Mouse (Mus musculus) monocyte, adult 5-6 weeks (primary cell): Measurements from ENCODE around the gene Fv1. TPM values are rescaled to one million over a fixed set of nuclear protein-coding genes. Genes with fewer than 3 reads are reported as not detected.
"Not testable (repeated sequence)": the region's sequence is repeated elsewhere in the genome, so short reads cannot be mapped to it uniquely, and the experiment has no call there.

Experiments used
- ATAC-seq: fragments of 153-309, 156-312 bp; replicated peaks from 2 replicates; pipeline ENCODE4 v1.8.0; 2017; ENCODE audit warnings: mild to moderate bottlenecking; ENCODE audit not compliant: low TSS enrichment, insufficient number of reproducible peaks, severe bottlenecking, poor library complexity, low FRiP score
- total RNA-seq: library from RNA; stranded (forward); fragments of 200-1000, 200-491, 200-594 nt; gene quantifications from 3 replicates; pipeline ENCODE4 v1.2.3, GENCODE M21; 2017

Gene Fv1
- 7.9 to 21.2 TPM (median 15.1 TPM) in 3 replicates for total RNA-seq

DNA sequence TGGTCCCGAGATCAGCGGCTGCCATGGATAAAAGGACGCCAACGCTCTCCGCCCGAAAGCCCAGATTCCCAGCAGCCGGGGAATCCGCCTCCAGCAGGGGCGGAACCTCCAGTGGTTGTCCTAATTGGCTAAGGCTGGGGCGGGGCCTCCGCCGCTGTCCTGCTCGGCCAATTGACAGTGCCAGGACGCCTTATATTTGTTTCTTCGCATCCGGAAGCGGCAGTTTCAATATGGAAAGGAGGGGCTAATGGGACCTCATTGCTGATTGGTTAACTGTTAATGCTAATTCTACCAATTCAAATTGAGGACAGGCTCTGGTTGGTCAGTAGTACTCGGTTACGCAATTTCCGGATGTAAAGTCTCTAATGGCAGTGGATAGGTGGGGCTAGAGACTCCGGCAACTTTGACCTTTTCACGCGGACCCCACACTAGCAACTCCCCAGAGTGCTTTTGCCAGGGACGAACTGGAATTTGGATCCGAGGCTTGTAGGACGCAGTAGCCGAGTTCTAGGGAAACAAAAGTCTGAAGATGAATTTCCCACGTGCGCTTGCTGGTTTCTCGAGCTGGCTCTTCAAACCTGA lies at the start of gene Fv1, which contains the start of gene Miip:
Fv1 (plus strand) TSS at position 530 of the 582 bp plus-strand sequence.
Miip (minus strand) TSS at position 367 of the 582 bp plus-strand sequence.
- peak; percentile 97 for ATAC-seq

DNA sequence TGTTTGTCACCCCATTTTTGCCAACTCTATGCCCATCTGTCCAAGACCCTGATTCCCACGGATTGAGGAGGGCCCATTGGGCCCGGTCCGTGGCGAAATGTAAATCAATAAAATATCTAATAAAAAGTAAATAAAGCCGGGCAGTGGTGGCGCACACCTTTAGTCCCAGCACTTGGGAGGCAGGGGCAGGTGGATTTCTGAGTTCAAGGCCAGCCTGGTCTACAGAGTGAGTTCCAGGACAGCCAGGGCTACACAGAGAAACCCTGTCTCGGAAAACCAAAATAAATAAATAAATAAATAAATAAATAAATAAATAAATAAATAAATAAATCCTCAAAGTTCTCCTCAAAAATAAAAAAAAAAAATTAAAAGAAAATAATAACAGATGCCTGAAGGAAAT lies 49.1 kb upstream of the Fv1 start:
- ATAC-seq = not testable (repeated sequence)

DNA sequence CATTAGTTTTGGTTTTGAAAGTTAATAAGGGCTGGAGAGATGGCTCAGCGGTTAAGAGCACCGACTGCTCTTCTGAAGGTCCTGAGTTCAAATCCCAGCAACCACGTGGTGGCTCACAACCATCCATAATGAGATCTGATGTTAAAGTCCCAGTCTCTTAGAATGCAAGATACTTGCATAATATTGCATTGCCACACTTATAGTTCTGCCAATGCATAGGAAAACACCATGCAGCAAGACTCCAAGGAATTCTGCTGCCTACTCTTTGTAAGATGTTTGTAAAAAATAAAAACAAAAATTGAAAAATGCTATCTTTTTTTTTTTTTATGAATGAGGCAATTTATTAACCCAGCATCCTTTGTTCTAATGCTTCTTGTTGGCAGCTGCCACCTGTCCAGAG lies 47.4 kb upstream of the Fv1 start:
- not testable (repeated sequence) for ATAC-seq

DNA sequence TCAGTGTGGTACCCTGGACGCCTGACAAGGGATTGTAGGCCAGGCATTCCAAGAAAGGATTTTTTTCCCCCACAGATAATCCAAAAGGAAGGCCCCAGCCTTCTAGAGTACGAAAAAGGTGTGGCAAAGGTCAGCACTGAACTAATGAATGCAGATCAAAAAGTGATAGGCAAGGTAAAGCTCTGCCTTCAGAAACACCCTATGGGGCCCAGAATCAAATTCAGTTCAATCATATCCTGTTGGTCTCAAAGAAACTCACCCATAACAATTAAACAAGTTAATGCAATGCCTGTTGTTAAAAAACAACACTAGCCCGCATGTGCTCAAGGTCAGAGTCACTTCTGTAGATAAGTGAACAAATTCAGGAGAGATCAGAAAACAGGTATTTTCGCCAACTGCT lies 44.4 kb upstream of the Fv1 start:
- ATAC-seq = no peak

DNA sequence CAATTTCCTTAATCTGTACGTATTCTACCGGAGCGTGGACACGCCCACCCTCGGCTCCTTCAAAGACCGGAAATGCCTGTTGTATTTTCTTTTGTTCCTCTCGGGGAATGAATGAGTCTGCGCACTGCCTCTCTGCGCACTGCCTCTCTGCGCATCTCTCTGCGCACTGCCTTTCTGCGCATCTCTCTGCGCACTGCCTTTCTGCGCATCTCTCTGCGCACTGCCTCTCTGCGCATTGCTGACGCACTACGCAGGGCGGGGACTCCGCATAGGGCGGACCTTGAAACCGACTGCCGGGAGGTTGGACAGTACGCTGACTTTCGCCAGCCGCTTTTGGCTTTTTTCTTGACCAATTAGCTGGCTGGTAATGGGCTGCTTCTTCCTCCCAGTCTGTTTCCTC lies 29.5 kb upstream of the Fv1 start:
- ATAC-seq = not testable (repeated sequence)

DNA sequence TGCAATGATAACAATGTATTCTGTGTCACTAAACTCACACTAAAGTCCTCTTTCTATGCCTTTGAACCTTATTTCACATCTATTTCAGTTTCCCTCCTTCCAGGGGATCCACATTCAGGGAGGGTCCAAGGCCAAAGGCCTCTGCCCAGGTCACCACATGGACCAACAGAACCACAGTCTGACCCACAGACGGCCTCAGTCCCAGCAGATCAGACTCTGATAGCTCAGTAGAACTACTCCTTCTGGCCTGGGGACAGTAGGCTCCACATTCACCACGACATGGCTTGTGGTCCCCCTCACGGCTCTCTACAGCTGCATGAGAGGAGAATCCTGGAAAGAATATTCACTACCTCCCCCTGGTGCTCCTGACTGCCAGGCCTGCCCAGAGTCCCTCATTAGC lies 25.9 kb upstream of the Fv1 start:
- ATAC-seq = no peak

DNA sequence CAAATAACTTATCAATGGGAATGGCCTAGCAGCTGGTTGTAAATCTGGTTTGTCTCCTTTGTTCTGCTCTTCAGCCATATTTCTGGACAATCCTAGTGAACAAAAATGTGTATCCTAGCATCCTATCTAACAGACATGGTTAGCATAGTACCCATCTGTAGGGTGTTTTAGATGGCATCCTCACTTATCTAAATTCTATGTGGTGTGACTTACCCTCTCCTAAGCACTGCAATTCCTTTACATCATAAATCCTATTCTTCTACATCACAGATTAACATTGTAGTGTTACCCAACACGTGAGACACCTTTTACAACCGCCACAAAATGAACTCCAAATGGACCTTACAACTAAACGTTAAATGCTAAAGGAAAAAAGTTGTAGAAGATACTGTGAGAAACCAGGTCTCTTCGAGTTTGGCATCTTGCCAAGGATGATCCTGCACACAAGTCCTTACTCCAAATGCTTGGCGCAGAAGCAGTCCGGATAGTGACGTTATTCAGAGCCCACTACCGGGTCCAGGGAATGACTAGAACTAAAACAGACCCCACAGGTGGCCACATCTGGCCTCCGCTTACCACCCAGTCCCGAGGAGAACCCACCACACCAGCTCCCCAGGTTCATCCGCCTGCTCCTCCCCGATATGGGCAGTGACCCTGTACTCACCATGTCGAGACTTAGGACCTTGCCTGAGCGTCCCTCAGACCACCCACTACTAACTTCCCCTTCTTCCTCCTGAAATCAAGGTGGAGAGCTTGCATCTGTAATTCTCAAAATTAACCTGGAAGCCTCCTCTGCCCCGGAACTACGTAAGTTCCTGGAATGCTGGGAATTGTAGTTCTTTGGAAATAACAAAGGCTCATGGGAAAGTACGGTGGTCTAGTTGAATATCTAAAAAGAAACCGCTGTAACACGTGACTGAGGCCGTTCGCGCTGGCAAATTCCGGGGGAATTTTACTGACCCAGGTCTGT lies 20.9 kb upstream of the Fv1 start, which contains the start of gene Zfp933:
Zfp933 (minus strand) TSS at position 753 of the 970 bp plus-strand sequence.
- ATAC-seq = peak; percentile 80

DNA sequence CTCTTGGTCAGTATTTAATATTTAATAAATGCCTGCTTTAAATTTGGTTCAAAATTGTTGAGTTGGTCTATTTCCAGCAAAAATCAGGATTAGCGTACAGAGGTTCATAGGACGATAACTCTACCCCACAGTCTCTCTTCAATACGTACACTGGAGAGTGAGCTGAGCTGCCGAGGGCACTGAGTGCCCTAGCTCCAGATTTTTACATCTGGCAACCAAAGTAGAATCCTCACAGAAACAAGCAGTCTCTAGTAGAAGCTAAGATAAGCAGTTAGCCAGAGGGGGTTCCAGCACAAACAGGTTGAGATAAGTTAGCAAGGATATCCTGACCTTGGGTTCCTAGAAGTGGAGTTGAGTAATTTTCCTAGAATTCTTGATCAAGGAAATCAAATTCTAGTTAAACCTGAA lies 20.2 kb upstream of the Fv1 start:
- no peak for ATAC-seq

DNA sequence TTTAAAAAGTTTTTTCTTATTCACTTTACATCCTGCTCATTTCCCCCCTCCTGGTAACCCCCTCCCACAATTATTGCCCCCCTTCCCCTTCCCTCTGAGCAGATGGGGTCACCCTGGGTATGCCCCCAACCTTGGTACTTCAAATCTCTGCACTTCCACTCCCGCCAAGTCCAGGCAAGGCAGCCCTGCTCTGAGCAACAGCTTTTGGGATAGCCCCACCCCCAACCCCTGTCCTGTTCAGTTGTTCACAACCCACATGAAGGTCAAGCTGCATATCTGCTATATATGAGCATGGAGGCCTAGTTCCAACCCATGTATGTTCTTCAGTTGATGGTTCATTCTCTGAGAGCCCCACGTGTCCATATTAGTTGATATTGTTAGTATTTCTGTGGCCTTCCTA lies 18.0 kb upstream of the Fv1 start:
- ATAC-seq = no peak

DNA sequence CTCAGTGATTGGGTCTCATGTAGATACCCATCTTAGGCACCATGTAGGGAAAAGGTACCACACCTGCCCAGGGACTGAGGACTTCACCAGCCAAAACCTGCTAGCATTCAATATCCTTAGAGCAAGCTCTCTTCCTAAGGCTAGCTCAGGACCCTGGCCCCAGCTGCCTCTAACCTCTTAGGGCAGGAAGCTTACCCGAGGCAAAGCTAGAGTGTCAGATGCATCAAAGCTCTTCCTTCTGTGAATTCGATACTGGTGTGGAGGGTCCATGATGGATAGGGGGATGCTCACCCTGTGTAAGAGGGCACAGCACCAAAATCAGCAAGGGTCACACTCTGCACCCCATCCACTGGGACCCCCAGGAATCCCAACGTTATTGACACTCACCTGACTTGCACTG lies 6.7 kb upstream of the Fv1 start:
- ATAC-seq = no peak

DNA sequence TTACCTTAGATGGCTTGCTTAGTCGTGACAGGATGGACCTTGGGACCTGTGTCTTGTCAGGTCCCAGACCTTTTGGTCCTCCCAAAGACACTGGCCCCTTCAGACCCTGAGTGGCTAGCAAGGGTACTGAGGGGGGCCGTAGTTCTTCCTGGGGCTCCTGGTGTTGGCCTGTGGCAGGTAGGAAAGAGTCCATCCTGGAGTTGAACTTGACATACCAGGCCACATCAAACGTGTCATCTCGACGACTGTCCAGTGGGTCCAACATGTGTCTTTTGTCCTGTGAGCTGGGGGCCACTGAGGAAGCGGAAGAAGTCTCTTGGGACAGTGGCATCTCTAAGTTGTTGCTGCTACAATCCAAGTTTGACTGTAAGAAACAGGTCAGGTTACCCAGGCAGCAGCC lies 3.1 kb upstream of the Fv1 start:
- no peak for ATAC-seq

DNA sequence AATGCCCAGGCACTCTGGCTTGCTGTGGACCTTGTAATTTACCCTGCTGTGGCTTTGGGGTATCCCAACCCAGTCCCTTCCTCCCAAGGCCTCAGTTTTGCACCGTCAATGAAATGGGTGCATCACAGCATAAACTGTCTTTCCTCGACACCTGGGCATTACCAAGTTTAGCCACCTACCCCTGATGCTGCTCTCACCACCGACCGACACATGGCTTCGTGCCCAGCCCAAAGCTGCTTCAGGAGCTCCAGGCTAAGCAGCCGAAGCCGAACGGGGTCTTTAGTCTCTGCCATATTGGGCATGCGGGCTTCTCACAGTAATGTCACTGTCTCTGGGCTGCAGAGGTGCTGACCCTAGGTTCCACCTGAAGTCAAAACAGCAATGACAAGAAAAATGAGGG lies 2.7 kb upstream of the Fv1 start:
- no peak for ATAC-seq

DNA sequence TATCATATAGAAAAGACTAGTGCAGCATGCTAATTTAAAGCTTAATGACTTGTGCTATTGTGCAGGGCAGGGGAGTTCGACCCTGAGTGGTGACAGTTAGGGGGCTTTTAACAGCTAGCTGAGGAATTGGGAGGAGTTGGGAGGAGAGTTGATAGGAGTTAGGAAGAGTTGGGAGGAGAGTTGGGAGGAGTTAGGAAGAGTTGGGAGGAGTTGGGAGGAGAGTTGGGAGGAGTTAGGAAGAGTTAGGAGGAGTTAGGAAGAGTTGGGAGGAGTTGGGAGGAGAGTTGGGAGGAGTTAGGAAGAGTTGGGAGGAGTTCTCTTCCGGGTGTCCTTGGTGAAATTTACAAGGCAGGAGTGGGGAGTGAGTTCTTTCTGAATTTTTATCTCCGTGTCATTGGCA lies 2.0 kb upstream of the Fv1 start:
- not testable (repeated sequence) for ATAC-seq

DNA sequence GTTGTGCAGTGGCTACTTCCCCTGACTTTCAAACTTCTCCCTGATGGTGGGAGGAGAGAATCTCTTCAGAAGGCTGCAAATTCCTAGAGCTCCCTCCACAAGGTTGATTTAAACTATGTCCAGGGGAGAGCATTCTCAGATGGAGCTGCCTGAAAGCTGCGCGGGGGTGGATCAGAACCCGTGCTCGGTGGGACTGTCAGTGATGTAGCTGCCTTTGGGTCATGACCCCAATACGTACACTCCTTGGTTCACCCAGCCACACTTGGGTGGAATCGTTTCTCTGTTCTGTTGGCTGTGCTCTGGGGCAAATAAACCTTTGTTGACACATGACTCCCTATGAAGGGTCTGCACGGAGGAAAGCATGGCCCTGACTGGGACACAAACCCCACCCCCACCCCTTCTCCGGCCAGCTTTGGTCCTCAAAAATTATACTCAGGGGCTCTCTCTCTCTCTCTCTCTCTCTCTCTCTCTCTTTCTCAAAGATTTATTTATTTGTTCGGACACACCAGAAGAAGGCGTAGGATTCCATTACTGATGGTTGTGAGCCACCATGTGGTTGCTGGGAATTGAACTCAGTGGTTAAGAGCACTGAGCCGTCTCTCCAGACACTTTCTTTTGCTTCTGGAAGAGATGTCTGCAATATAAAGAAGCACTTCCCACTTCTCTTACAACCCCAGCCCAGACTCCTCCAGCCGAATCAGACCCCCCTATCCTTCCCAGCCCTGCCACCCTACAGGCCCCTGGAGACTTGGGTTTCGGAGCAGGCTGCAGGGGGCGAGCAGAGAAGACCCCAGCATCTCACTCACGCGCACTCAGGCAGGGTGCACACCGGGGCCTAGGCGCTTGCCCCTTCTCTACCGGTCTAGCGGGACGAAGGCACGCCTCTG lies 973 bp upstream of the Fv1 start:
- no peak for ATAC-seq

DNA sequence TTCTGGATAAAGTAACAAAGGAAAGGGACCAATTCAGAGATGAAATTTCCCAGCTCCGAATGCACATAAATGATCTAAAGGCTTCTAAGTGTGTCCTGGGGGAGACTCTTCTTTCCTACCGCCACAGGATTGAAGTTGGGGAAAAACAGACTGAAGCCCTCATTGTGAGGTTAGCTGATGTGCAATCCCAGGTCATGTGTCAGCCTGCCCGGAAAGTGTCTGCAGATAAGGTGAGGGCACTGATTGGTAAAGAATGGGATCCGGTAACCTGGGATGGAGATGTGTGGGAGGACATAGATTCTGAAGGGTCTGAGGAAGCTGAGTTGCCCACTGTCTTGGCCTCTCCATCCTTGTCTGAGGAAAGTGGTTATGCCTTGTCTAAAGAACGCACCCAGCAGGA lies 459 bp downstream of the Fv1 start:
- no peak for ATAC-seq

DNA sequence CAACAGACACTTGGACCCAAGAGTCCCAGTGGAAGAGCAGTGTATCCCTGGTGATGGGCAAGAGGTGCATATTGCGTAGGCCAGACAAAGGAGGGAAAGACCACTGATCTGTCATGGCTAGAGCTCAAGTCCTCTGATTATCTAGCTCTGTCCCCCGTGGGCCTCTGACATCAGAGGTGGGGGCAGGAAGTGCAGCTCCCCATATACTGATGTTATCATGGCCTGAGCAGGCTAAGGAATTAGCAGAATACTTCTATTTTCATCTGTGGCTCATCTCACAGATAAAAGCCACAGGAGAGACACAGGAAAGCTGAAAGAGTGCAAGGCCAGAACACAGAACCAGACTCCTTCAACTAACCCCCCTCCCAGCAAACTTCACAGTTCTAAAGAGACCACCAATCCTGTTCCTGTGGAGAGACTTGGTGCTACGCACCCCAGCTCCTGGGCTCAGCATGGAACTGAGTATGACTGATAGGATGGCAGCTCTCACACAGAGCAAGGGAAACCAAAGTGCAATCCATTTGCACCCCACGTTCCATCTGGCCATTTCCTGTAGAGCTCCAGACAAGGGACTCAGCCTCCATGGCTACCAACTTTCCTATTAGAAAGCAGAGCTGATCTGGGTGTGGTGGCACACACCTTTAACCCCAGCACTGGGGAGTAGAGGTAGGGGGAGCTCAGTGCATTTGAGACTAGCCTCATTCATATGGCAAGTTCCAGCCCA lies 7.2 kb downstream of the Fv1 start:
- ATAC-seq = no peak

DNA sequence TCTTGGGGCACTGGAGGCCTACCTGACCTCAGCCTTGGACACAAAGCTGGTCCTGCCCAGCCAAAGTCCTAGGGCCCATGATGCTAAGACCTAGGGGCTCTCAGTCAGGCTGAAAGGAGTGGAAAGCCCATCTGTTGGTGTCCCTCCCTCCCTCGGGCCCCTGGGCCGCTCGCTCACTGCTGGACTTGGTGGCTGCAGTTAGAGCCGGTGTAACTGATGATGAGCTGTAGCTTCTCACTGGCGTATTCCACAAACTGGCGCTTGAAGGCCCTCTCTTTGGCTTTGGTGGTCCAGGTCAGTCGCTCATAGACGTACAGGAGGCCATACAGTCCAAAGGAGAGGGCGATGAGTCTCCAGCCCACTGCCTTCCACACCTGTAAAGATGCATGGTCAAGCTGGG lies 9.8 kb downstream of the Fv1 start:
- no peak for ATAC-seq

DNA sequence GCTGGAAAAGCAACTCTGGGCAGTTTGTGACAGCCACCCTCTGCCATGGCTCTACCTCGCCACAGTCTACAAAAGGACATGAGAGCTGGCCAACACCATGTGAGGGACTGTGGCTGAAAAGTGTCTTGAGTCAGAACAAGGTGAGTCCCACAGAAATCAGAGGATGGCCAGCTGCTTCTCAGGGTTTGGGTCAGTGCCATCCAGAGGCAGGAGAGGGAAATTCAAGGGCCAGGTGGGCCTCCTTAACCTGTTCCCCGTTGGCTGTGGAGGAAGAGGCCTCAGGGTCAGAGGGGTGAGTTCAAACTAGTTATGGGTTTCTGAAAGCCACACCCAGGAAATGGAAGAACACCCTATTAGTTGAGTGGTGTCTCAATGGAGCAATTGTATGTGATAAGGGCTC lies 10.7 kb downstream of the Fv1 start:
- ATAC-seq = no peak
